Mouse (Mus musculus): ENCODE measurements around the gene Ebf3. TPM values are rescaled to one million over a fixed set of nuclear protein-coding genes. Genes with fewer than 3 reads are reported as not detected.

The Ebf3 gene
- polyA plus RNA-seq, 1 experiment from 2014 or later: 2.9 TPM

DNA sequence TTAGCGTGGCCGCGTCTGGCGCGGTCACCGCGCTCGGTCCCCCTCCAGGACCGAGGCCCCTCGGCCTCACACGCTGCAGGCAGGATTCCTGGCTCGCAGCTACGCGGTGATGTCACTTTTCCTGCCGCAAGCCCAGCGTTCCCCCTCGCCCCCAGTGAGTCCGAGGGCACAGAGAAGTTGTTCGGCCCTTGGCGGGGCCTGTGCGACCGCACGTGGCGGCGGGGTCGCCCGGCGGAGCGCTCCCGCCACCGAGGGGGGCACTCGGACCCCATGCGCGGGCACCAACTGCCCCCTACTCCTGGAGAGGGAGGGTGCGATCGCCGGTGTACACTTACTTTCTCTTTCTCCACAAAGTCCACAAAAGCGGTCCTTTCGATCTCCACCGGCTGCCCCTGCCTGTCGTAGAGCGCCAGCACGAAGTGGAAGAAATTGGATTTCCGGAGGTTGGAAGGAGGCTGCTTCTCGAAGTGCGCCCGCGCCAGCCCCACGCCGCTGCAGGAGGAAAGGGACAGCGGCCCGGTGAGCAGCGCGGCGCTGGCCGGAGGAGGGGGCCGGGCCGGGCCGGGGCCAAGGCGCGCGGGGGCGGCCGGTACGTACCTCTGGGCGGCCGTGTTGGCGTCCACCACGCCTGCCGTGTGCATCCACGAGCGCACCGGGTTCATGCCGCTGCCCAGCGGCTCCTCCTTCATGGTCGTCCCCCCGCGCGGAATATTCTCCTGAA lies 902 bp downstream of the Ebf3 start:
- Histone ChIP-seq H3K27ac (ENCODE audit: low read depth, low read length) (peak overlapping the region; percentile 12; the same call in 1 of the 2 replicates), H3K4me1 (replicated peaks; ENCODE audit: control insufficient read depth, insufficient read depth, low read length) (peaks cover 46% of the 10 kb centered on the region), H3K27me3 (ENCODE audit: control insufficient read depth, insufficient read depth, low read length) (peaks cover 79% of the 10 kb centered on the region), H3K9ac (ENCODE audit: low read length) (peak overlapping the region; percentile 62), H3K4me2 (ENCODE audit: low read depth, low read length, severe bottlenecking) (peak overlapping the region; percentile 86), H3K4me3 (ENCODE audit: low read depth, low read length) (peak overlapping the region; percentile 54), H3K36me3 (ENCODE audit: control insufficient read depth, insufficient read depth, low read length) (no peaks in the 10 kb centered on the region), H3K9me3 (ENCODE audit: control insufficient read depth, low read length) (no peaks in the 10 kb centered on the region)
- under 1% methylated on average over 78 of the region's 79 CpGs for WGBS
- ATAC-seq (replicated peaks; ENCODE audit: low FRiP score): no peak
- peak; percentile 76 for DNase-seq (ENCODE audit: low spot score)

DNA sequence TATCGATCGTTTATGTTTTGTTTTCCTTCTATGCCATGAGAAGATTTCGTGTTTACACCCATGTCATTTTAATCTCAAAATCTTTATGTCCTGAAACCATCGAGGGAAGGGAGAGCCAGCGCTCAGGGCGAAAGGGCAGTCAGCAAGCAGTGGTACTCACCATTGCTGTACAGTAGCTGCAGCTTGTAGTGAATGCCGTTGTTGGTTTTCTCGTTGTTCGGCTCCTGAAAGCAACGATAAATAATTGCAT lies 1.4 kb downstream of the Ebf3 start:
- no peaks in the 10 kb centered on the region for H3K9me3 ChIP-seq (ENCODE audit: control insufficient read depth, low read length)
- peaks cover 43% of the 10 kb centered on the region for H3K4me1 ChIP-seq (replicated peaks; ENCODE audit: control insufficient read depth, insufficient read depth, low read length)
- 0% methylated on average over 10 of the region's 10 CpGs for WGBS
- peaks cover 78% of the 10 kb centered on the region for H3K27me3 ChIP-seq (ENCODE audit: control insufficient read depth, insufficient read depth, low read length)
- peak overlapping the region; percentile 86 for H3K4me2 ChIP-seq (ENCODE audit: low read depth, low read length, severe bottlenecking)
- DNase-seq (ENCODE audit: low spot score) (no peak), ATAC-seq (replicated peaks; ENCODE audit: low FRiP score) (no peak)
- no peak overlapping the region for H3K27ac ChIP-seq (ENCODE audit: low read depth, low read length)
- peak overlapping the region; percentile 54 for H3K4me3 ChIP-seq (ENCODE audit: low read depth, low read length)
- H3K36me3 ChIP-seq (ENCODE audit: control insufficient read depth, insufficient read depth, low read length): no peaks in the 10 kb centered on the region
- peak overlapping the region; percentile 62 for H3K9ac ChIP-seq (ENCODE audit: low read length)

DNA sequence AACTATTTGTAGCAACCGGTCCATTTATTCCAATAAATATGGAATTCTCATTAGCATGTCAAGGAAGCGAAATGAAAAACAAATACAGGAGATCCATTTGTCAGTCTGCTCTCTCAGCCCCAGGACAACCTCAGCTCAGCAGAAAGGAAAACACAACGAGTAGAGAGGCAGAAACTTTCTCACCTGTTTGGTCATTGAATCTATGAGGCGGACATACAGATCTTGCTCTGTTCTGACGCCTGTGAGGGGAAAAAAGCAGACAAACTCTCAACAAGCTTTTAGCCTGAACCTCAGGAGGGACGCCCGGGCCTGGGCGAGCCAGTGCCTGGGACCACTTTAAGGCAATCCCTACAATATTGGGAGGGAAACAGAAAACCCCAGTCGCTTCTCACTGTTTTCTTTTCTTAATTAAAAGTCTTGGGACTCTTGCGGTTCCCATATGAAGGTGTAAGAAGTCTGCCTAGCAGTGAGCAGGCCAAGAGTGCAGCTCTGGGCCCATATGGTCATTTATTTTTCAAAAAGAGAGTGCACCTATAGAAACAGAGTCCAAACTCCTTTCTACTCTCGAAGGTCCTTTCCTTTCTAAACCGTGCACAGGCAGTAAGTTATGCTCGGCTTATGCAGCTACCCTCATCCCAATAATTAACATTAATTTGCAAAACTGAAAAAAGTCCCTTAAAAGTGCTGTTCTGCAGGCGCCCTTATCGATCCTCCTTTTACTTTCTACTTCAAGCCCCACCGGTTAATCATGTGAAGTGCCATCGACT lies 1.9 kb downstream of the Ebf3 start:
- H3K9ac ChIP-seq (ENCODE audit: low read length): peak overlapping the region; percentile 29
- no peak for ATAC-seq (replicated peaks; ENCODE audit: low FRiP score)
- no peak overlapping the region for H3K27ac ChIP-seq (ENCODE audit: low read depth, low read length)
- peaks cover 38% of the 10 kb centered on the region for H3K4me1 ChIP-seq (replicated peaks; ENCODE audit: control insufficient read depth, insufficient read depth, low read length)
- no peaks in the 10 kb centered on the region for H3K36me3 ChIP-seq (ENCODE audit: control insufficient read depth, insufficient read depth, low read length)
- DNase-seq (ENCODE audit: low spot score): no peak
- WGBS: 1% methylated on average over 17 of the region's 17 CpGs
- H3K4me2 ChIP-seq (ENCODE audit: low read depth, low read length, severe bottlenecking): peak overlapping the region; percentile 86
- no peaks in the 10 kb centered on the region for H3K9me3 ChIP-seq (ENCODE audit: control insufficient read depth, low read length)
- H3K27me3 ChIP-seq (ENCODE audit: control insufficient read depth, insufficient read depth, low read length): peaks cover 76% of the 10 kb centered on the region
- peak overlapping the region; percentile 54 for H3K4me3 ChIP-seq (ENCODE audit: low read depth, low read length)

DNA sequence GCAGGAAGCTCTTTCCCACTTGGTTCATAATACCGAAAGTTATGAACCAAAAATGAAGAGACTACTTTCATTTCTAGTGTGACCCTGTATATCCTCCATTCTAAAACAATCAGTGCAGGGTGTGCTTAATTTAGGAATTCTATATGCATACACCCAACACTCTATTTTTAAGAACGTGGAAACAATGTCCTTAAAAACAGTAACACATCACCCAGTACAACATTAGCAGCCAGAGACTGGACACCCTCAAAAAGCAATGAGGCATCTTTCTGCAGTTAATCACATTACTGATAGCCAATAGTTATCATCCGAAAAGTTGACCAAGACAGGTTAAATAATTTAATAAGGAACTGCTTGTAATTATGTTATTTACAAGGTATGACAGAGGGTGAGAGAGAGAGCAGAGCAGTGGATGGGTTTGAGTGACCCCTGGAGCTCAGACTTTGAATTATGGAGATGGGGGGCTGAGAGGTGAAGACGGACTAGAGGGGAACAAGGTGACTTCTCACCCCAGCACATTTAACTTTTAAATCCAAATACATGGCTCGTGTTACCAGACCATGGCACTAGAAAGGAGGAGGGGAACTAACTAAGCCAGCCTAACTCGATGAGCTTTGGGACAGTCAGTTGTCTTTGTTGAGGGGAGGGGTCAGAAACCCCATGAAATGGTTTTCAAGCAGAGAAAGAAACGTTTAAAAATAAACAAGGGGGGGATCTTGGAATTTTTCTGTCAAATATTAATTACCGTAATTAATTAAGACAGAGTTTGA lies 2.7 kb downstream of the Ebf3 start:
- WGBS: 4% methylated on average over 8 of the region's 8 CpGs
- no peak overlapping the region for H3K27ac ChIP-seq (ENCODE audit: low read depth, low read length)

DNA sequence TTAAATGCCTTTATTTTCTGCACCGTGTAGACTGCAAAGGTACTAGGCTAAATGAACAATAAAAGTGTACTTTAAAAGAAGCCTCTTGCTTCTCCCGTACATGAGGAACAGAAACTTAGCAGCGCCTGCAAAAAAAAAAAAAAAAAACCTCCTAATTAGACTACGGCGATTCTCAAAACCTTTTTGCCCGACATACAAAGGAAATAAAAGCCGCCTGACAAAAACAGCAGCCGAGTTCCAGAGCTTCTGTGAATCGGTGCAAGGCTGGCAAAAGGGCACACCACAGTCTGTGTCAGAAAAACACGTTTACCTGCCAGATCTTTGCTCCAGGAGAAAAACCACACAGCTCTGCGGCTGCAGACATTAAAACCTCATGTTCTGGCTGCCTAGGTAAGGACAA lies 3.4 kb downstream of the Ebf3 start:
- peaks cover 75% of the 10 kb centered on the region for H3K27me3 ChIP-seq (ENCODE audit: control insufficient read depth, insufficient read depth, low read length)
- DNase-seq (ENCODE audit: low spot score) (no peak), ATAC-seq (replicated peaks; ENCODE audit: low FRiP score) (no peak)
- H3K9ac ChIP-seq (ENCODE audit: low read length): peak overlapping the region; percentile 50
- under 1% methylated on average over 11 of the region's 11 CpGs for WGBS
- peak overlapping the region; percentile 33 for H3K4me3 ChIP-seq (ENCODE audit: low read depth, low read length)
- no peaks in the 10 kb centered on the region for H3K36me3 ChIP-seq (ENCODE audit: control insufficient read depth, insufficient read depth, low read length)
- H3K4me1 ChIP-seq (replicated peaks; ENCODE audit: control insufficient read depth, insufficient read depth, low read length): peaks cover 34% of the 10 kb centered on the region
- H3K4me2 ChIP-seq (ENCODE audit: low read depth, low read length, severe bottlenecking): peak overlapping the region; percentile 64
- no peak overlapping the region for H3K27ac ChIP-seq (ENCODE audit: low read depth, low read length)
- no peaks in the 10 kb centered on the region for H3K9me3 ChIP-seq (ENCODE audit: control insufficient read depth, low read length)

More for the DNA sequence above, 2.7 kb downstream of the Ebf3 start:
- peak overlapping the region; percentile 33 for H3K4me3 ChIP-seq (ENCODE audit: low read depth, low read length)
- peaks cover 74% of the 10 kb centered on the region for H3K27me3 ChIP-seq (ENCODE audit: control insufficient read depth, insufficient read depth, low read length)
- no peak for ATAC-seq (replicated peaks; ENCODE audit: low FRiP score)
- no peak for DNase-seq (ENCODE audit: low spot score)
- no peaks in the 10 kb centered on the region for H3K9me3 ChIP-seq (ENCODE audit: control insufficient read depth, low read length)
- no peaks in the 10 kb centered on the region for H3K36me3 ChIP-seq (ENCODE audit: control insufficient read depth, insufficient read depth, low read length)
- no peak overlapping the region; the same call in 1 of the 2 replicates for H3K9ac ChIP-seq (ENCODE audit: low read length)
- peaks cover 32% of the 10 kb centered on the region for H3K4me1 ChIP-seq (replicated peaks; ENCODE audit: control insufficient read depth, insufficient read depth, low read length)
- H3K4me2 ChIP-seq (ENCODE audit: low read depth, low read length, severe bottlenecking): peak overlapping the region; percentile 64; the same call in 1 of the 2 replicates

DNA sequence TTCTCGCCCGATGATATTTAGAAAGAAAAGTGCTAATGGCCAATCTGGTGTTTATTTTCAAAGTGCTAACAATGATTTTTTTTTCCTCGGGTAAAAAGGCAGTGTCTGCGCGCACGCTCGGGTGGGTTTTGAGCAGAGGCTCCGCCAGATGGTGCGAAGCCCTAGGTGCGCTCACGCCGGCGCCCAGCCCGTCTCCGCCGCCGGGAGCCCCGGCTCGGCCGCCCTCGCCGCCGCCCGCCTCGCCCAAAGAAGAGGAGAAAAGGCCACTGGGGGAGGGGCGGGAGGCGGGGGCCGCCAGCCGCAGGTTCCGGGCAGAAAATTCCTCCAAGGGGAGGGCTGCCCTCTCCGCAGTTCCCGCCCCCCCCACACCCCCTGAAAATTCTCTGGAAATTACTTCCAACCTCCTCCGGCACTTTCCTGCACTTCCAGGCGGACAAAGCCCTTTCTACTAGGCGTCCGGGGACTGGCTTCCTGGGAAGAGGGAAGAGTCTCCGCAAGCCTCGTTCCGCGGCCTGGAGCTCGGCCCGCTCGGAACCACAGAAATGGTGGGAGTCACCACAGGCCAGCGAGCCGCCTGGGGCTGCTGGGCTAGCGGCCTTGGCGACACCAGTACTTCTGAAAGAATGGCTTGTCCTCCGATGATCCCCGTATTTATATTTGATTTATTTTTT lies 4.0 kb downstream of the Ebf3 start:
- H3K4me3 ChIP-seq (ENCODE audit: low read depth, low read length): peak overlapping the region; percentile 33
- peak overlapping the region; percentile 41; the same call in 1 of the 2 replicates for H3K27ac ChIP-seq (ENCODE audit: low read depth, low read length)
- H3K9me3 ChIP-seq (ENCODE audit: control insufficient read depth, low read length): no peaks in the 10 kb centered on the region
- peak overlapping the region; percentile 64 for H3K4me2 ChIP-seq (ENCODE audit: low read depth, low read length, severe bottlenecking)
- DNase-seq (ENCODE audit: low spot score) (peak; percentile 79), ATAC-seq (replicated peaks; ENCODE audit: low FRiP score) (peak; percentile 47; the same call in 1 of the 2 replicates)
- H3K4me1 ChIP-seq (replicated peaks; ENCODE audit: control insufficient read depth, insufficient read depth, low read length): peaks cover 34% of the 10 kb centered on the region
- WGBS: under 1% methylated on average over 45 of the region's 49 CpGs
- H3K9ac ChIP-seq (ENCODE audit: low read length): peak overlapping the region; percentile 50
- no peaks in the 10 kb centered on the region for H3K36me3 ChIP-seq (ENCODE audit: control insufficient read depth, insufficient read depth, low read length)
- peaks cover 73% of the 10 kb centered on the region for H3K27me3 ChIP-seq (ENCODE audit: control insufficient read depth, insufficient read depth, low read length)

DNA sequence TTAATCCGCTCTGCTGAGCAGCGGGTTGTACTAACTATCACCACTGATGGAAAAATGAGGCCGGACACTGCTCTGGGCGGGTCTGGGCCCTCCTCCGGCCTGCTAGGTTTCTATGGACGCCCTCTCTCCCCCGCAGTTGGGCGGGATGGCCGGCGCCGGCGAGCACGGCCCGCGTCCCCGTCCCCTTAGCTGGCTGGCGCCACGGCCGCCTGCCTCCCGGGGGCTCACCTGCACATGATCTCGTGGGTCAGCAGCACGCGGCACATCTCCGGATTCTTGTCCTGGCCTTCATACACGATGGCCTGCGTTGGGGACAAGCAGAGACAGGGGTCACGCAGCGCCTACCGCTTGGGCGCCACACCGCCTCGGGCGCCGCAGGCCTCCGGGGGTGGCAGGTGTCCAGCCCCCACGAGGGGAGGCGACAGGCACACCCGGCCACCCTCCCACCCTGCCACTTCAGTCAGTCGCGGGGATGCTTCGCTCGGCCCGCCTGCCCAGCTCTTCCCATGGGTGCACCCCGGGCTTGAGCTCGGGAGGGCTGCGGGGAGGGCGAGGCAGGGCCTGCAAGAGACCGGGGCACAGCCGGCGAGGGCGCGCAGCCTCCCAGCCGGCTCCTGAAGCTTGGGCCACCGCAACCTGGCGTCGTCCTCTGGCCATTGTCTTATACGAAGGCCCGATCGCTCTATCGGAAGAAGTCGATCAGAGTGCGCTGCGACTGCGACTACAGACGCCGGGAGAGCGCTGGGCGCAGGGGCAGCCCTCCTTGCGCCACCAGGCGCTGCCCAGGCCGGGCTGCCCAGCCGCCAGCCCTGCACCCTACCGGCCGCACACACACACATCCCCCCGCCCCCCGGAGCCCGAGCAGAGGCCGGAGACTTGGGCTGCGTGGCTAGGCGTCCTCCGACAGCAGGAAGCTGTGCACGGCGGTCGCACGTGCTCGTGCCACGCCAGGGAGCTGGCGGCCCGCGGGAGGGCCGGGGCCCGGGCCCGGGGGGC lies 4.9 kb downstream of the Ebf3 start:
- under 1% methylated on average over 91 of the region's 93 CpGs for WGBS

More for the DNA sequence above, 4.9 kb downstream of the Ebf3 start:
- Histone ChIP-seq H3K27ac (ENCODE audit: low read depth, low read length) (0 out of 2 replicates have a peak overlapping the region, but pooled peaks have one; percentile 18), H3K4me1 (replicated peaks; ENCODE audit: control insufficient read depth, insufficient read depth, low read length) (peaks cover 29% of the 10 kb centered on the region), H3K9ac (ENCODE audit: low read length) (peak overlapping the region; percentile 50), H3K4me3 (ENCODE audit: low read depth, low read length) (peak overlapping the region; percentile 33), H3K27me3 (ENCODE audit: control insufficient read depth, insufficient read depth, low read length) (peaks cover 71% of the 10 kb centered on the region), H3K9me3 (ENCODE audit: control insufficient read depth, low read length) (no peaks in the 10 kb centered on the region), H3K36me3 (ENCODE audit: control insufficient read depth, insufficient read depth, low read length) (no peaks in the 10 kb centered on the region), H3K4me2 (ENCODE audit: low read depth, low read length, severe bottlenecking) (peak overlapping the region; percentile 64)
- ATAC-seq (replicated peaks; ENCODE audit: low FRiP score) (peak; percentile 23; the same call in 1 of the 2 replicates), DNase-seq (ENCODE audit: low spot score) (peak; percentile 82)
